Mouse (Mus musculus) urinary bladder, adult 2 months (tissue): ENCODE measurements around the gene Ctrl. TPM values are rescaled to one million over a fixed set of nuclear protein-coding genes. Genes with fewer than 3 reads are reported as not detected.
A peak's percentile ranks its signal among the peaks of the same experiment; 100 is the strongest.
"Not testable (repeated sequence)": the region's sequence is repeated elsewhere in the genome, so short reads cannot be mapped to it uniquely, and the experiment has no call there.

Experiments used
- DNase-seq: peaks from one replicate; pipeline ENCODE4 v3.0.0; 2022; ENCODE audit warnings: low spot score
- polyA plus RNA-seq: library from polyadenylated mRNA; depleted of rRNA; stranded (reverse); fragments of >200 nt; gene quantifications from 2 replicates; pipeline ENCODE4 v1.2.3, GENCODE M21; 2012; rRNA removed

The Ctrl gene
- 1.4 and 1.8 TPM in 2 replicates for polyA plus RNA-seq

GRCm38 (mm10) chr8:105933762-105934161, at the start of gene Ctrl:
Gene Ctrl (minus strand): TSS chr8:105933862.
- DNase-seq = no peak

GRCm38 (mm10) chr8:105983406-105983805, 49.7 kb upstream of the Ctrl start:
- not testable (repeated sequence) for DNase-seq

- no peak for DNase-seq
Observed at GRCm38 (mm10) chr8:105981146-105981545, 47.5 kb upstream of the Ctrl start.

DNA sequence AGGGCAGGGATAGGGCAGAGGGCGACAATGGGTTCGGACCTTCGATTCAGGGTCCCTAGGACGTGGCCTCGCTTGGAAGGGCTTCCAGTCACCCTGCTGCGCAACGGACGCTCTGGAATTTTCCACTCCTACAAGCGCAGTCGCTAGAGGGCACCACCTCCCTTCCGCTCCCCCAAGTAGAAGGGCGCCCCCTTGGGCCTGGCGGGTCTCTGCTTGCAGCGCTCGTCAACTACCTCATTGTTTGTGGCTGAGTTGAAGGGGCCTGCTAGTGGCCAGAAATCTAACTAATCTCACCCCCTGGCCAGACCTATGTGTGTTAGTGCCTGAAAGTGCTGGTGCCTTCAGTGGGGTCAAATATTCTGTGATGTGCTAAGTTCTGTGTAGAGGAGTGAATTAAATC, 45.7 kb upstream of the Ctrl start, which contains the start of gene Dpep3:
Gene Dpep3 (minus strand): TSS at position 105 of the 400 bp plus-strand sequence.
- DNase-seq = no peak

DNA sequence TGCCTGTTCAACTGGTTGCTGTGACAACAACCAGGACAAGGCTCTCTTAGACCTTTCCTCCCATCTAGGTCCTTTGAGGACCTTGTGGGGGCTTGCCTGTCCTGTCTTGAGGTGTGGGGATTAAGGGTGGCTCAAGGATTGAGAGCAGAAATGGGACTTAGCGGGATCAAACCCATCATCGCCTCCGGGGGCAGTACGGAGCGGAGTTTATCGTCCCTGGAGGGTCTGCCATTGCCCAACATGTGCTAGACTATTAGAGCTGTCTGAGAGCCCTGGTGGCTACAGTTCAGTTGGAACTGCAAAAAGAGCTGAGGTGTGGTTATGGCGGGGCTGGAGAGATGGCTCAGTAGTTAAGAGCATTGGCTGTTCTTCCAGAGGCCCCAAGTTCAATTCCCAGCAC, 41.7 kb upstream of the Ctrl start:
- no peak for DNase-seq

DNA sequence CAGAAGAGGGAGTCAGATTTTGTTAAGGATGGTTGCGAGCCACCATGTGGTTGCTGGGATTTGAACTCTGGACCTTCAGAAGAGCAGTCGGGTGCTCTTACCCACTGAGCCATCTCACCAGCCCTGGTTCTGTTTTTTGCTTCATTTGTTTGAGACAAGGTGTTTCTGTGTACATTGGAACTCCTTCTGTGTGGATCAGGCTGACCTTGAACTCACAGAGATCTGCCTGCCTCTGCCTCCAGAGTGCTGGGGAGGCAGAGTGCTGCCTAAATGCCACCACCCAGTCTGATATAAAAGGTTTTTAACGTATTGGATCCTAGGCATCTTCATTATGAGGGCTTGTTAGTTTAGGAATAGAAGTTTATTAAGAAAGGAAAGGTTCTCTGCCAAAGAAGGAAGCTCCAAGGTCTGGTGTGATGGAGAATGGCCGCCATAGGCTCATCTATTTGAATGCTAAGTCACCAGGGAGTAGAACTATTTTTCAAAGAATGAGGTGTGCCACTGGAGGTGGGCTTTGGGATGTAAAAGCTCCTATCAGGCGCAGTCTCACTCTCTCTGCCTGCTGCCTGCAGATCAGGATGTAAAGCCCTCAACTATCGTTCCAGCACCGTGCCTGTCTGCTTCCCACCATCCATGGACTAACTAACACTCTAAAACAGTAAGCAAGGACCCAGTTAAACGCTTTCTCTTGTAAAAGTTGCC, 37.5 kb upstream of the Ctrl start:
- DNase-seq = no peak

GRCm38 (mm10) chr8:105969367-105969766, 35.7 kb upstream of the Ctrl start:
- DNase-seq = no peak

- DNase-seq = no peak
Observed at GRCm38 (mm10) chr8:105966692-105967311, 33.1 kb upstream of the Ctrl start.

- DNase-seq = peak; percentile 71
Observed at GRCm38 (mm10) chr8:105965905-105966341, 32.3 kb upstream of the Ctrl start, which contains the start of gene Slc12a4. Gene Slc12a4 (minus strand): TSS chr8:105966097.

GRCm38 (mm10) chr8:105965266-105965904, 31.7 kb upstream of the Ctrl start:
- DNase-seq = no peak

GRCm38 (mm10) chr8:105964506-105965265, 31.0 kb upstream of the Ctrl start:
- DNase-seq = no peak

DNA sequence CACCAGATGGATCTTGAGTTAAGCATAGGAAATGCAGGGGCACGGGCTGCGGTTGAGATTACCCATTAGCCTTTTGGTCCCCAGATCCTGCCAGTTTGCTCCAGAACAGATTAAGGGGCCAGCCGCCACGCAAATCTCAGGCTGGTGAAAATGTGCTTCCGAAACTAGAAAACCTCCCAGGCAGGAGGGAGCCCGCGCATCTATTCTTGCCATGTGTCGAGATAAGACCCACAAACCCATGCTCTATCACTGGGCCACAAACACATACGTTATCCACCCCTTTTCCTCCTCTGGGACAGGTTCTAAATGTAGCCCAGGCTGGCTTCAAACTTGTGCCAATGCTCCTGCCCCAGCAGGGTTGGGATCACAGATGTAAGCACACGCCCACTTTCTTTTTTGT, 27.9 kb upstream of the Ctrl start:
- no peak for DNase-seq

DNA sequence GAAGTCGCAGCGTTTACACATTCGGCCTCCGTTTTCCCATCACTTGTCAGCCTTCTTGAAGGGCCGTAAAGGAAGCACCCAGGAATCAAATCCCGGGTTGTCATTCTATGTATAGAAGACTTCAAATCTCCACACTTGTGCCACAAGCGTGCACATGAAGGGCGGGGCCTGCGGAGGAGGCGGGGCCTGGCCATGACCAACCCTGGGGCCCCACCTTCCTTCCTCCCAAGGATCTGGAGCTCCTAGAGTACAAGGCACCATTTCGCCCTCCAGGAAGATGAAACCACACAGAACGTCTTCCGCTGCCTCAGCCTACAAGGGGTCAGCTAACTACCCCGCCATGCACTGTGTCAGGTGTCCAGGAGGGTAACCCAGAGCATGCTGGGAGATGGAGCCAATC, 27.4 kb upstream of the Ctrl start:
- no peak for DNase-seq

DNA sequence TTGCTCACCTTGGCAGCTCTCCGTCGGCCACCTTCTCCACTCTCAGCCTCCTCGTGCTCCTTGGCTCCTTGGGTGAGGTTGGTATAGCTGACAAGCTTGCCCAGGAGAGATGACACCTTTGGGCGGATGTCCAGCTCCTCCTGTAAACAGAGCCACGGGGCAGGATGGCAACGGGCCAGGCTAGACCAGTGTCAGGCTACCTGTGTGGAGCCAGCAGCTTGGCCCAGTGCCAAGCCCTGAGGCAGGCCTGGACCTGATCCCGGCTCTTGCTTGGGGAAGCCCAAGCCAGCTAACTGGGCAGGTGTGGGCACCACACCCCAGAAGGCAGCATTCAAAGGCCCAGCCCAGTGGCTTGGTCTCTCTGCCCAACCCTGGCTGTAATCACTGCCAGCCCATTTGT, 25.7 kb upstream of the Ctrl start:
- DNase-seq = peak; percentile 83

- no peak for DNase-seq
Observed at GRCm38 (mm10) chr8:105957813-105958212, 24.2 kb upstream of the Ctrl start.

GRCm38 (mm10) chr8:105956556-105956955, 22.9 kb upstream of the Ctrl start:
- no peak for DNase-seq

- DNase-seq = no peak
Observed at GRCm38 (mm10) chr8:105951057-105951659, 17.5 kb upstream of the Ctrl start.

GRCm38 (mm10) chr8:105949350-105949749, 15.7 kb upstream of the Ctrl start:
- no peak for DNase-seq

DNA sequence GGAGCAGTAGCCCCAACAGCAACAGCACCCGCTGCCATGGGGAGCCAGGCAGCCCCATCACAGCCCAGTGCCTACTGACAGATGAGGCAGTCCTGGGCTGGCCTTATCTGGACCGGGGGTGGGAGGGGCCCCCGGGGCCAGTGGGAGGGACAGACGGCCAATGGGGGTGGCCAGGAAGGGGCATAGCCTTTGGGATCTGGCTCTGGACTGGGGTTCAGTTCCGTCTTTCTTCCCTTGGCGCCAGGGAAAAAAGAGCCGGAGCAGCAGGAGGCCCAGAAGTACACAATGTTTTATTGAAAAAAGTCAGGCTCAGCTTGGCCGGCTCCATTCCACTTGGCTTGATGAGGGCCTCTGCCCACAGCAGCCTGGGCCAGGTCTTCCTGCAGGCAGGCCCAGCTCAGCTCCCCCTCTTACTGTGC, 9.7 kb upstream of the Ctrl start, which contains the start of gene Lcat:
Gene Lcat (minus strand): TSS at position 62 of the 419 bp plus-strand sequence.
- DNase-seq = no peak

DNA sequence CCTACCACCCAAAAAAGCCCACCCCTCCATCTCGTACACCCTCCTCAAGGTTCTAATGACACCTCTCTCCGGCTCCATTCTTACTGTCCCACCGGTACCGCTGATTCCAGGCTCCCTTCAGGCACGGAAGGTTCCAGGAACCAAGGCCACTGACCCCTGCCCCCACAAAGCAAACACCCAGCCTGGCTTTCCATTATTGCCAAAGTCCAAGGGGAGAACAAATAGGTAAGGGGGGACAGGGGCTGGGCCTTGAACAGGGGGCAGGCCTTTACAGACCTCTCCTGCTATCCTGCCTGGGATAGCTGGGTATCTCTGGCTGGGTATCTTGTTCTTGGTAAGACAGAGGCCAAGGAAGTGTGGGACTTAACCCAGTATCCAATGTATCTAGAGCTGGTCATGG, 8.9 kb upstream of the Ctrl start:
- DNase-seq = no peak

DNA sequence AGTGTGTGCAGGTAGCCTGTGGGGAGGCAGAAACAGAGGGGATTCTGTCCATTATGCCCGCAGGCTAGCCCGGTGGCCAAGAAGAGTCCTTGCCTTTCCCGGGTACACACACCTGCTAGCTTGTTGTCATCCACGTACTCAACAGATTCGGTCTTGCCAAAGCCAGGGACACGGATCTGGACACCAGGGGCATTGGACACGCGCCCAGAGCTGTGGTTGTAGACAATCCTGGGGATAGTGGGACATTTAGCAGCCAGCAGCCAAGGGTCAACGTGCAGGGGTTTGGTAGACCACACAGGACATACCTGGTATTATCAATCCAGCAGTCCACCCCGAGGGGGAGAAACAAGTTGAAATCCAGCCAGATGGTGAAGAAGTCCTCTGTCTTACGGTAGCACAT, 8.4 kb upstream of the Ctrl start:
- DNase-seq = no peak

GRCm38 (mm10) chr8:105938306-105938669, 4.6 kb upstream of the Ctrl start, which contains the start of gene Psmb10:
Gene Psmb10 (minus strand): TSS chr8:105938444.
- DNase-seq = no peak
